Mouse (Mus musculus) limb, embryonic 14.5 days (tissue): ENCODE data around the gene Rad51b. TPM values are rescaled to one million over a fixed set of nuclear protein-coding genes. Genes with fewer than 3 reads are reported as not detected.
A peak's percentile ranks its signal among the peaks of the same experiment; 100 is the strongest.

ENCODE experiments used
- ATAC-seq: fragments of 200-750 bp; cut with Nextera tagmentation; 2 replicates; pipeline ENCODE4 v1.8.0; 2017; ENCODE audit warnings: low read depth, moderate number of reproducible peaks, moderate TSS enrichment; ENCODE audit not compliant: low FRiP score
- DNase-seq: peaks from one replicate; pipeline ENCODE4 v3.0.0-alpha.2; 2015; ENCODE audit warnings: low spot score
- H3K27ac ChIP-seq: fragments of 300-500 bp; sonication (generic); replicated peaks from 2 replicates; pipeline ENCODE4 v1.5.1; 2014; ENCODE audit warnings: low read depth, mild to moderate bottlenecking, low read length, moderate library complexity, mixed read lengths
- H3K27me3 ChIP-seq: fragments of 300-500 bp; sonication (generic); 2 replicates; pipeline ENCODE4 v1.6.1; 2014; ENCODE audit warnings: low read length, mixed read lengths; ENCODE audit not compliant: control insufficient read depth, insufficient read depth
- H3K36me3 ChIP-seq: fragments of 300-500 bp; sonication (generic); 2 replicates; pipeline ENCODE4 v1.6.1; 2014; ENCODE audit warnings: mild to moderate bottlenecking, low read length, moderate library complexity, mixed read lengths; ENCODE audit not compliant: control insufficient read depth, insufficient read depth
- H3K4me1 ChIP-seq: fragments of 300-500 bp; sonication (generic); 2 replicates; pipeline ENCODE4 v1.6.1; 2014; ENCODE audit warnings: antibody characterized with exemption, low read length, mixed read lengths; ENCODE audit not compliant: control insufficient read depth, insufficient read depth
- H3K4me2 ChIP-seq: fragments of 300-500 bp; sonication (generic); replicated peaks from 2 replicates; pipeline ENCODE4 v1.6.1; 2014; ENCODE audit warnings: low read depth, mild to moderate bottlenecking, low read length, moderate library complexity; ENCODE audit not compliant: severe bottlenecking
- H3K4me3 ChIP-seq: fragments of 300-500 bp; sonication (generic); replicated peaks from 2 replicates; pipeline ENCODE4 v1.5.1; 2014; ENCODE audit warnings: low read length
- H3K9ac ChIP-seq: fragments of 300-500 bp; sonication (generic); 2 replicates; pipeline ENCODE4 v1.6.1; 2014; ENCODE audit warnings: mild to moderate bottlenecking, low read depth, low read length, moderate library complexity; ENCODE audit not compliant: severe bottlenecking
- H3K9me3 ChIP-seq: fragments of 300-500 bp; sonication (generic); 2 replicates; pipeline ENCODE4 v1.6.1; 2016; ENCODE audit warnings: low read length; ENCODE audit not compliant: control insufficient read depth
- POLR2A ChIP-seq: fragments of 200-500 bp; IDR thresholded peaks from 2 replicates; pipeline ENCODE4 v1.8.0; 2012; ENCODE audit warnings: inconsistent platforms, mild to moderate bottlenecking, moderate library complexity, borderline replicate concordance; ENCODE audit not compliant: insufficient read depth, insufficient read length; ENCODE audit errors: extremely low read depth
- WGBS: fragments of 180-500 bp; shearing (Covaris S2); extraction: QIAGEN DNeasy Blood & Tissue Kit; methylation state at CpG from one replicate; pipeline ENCODE4 v1.1.7; 2014; 5-methylcytosine and 5-hydroxymethylcytosine counted together
- polyA plus RNA-seq, 2 experiments: library from polyadenylated mRNA; depleted of rRNA in 1 of 2; stranded (reverse) in 1 of 2; unstranded in 1 of 2; fragments of >200 nt; fragmentation: Nextera tagmentation in 1 of 2; extraction: Ambion mirVana in 1 of 2; gene quantifications; 2 replicates each; pipeline versions ENCODE4 v1.2.1 to v1.2.3; 2012 to 2014

The Rad51b gene
- polyA plus RNA-seq, 2 experiments, result 3.2 to 5.7 TPM

DNA sequence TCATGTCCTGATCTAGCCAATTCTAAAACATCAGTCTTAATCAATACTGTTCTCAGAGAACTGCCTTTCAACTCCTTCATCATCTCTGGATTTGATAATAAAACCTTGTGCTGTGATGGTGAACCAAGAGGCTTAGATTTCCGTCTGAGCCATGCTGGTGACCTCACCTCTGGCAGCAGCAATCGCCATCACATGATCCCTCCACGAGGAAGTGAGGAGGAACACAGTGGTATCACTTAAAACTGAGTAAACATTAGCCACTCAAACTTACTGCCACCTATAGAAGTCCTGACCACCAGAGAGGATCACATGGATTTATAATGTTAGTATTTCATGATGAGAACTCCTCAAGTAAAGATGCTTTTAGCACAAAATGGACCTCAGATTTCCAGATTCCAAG, 248.0 kb downstream of the Rad51b start:
- no peak for TF ChIP-seq POLR2A
- H3K4me3 ChIP-seq, result no peak overlapping the region
- no peak overlapping the region for H3K4me2 ChIP-seq
- H3K27ac ChIP-seq, result no peak overlapping the region
- ATAC-seq (no peak), DNase-seq (no peak)
- H3K27me3 ChIP-seq, result no peaks in the 10 kb centered on the region
- no peak overlapping the region for H3K9ac ChIP-seq
- no peaks in the 10 kb centered on the region for H3K36me3 ChIP-seq
- peaks cover 11% of the 10 kb centered on the region for H3K4me1 ChIP-seq
- WGBS, result 56% methylated on average over 3 of the region's 3 CpGs
- no peaks in the 10 kb centered on the region for H3K9me3 ChIP-seq

DNA sequence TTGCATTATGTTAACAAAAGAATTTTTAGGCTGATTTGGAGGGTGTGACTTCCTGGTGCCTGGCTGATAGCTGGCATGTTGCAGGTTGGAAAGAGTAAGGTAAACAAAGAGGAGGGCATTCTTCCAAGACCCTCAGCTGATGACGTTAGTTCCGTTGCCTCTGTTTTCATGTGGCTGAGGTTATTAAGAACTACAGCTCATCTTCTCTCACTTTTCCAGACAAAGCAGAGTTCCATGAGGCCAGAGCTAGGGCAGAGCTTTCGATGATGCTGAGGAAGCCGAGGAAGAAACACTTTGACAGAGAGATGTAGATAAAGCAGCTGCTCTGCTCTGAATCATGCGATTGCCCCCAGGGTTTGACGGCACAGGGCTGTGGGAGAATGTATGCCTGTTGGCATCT, 250.5 kb downstream of the Rad51b start:
- no peak overlapping the region for H3K4me2 ChIP-seq

DNA sequence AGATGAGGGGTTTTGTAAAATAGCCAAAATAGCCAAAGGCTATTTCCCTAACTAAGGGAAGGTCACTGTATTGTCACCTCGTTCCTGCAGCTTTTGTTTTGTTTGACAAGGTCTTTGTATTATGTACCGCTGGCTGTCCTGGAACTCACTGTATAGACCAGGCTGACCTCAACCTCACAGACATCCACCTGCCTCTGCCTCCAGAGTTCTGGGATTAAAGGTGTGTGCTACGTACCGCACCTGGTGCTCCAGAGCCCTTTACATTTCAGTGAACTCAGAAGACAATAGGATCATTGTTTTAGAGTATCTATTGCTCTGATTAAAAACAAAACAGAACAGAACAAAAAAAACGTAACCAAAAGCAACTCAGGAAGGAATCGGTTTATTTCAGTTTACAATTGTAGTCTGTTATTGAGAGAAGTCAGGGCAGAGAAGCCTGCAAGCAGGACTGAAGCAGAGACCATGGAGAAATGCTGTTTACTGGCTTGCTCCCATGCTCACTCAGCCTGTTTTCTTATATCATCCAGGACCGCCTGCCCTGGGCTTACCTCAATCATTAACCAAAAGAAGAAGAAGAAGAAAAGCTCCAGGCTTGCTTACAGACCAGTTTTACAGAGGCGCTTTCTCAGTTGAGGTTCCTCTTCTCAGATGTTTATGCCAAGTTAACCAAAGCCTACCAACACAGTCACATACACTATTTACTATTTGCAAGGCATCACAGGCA, 251.7 kb downstream of the Rad51b start:
- no peak for TF ChIP-seq POLR2A
- H3K9me3 ChIP-seq, result no peaks in the 10 kb centered on the region
- H3K9ac ChIP-seq, result no peak overlapping the region
- H3K27ac ChIP-seq, result no peak overlapping the region
- no peak overlapping the region for H3K4me3 ChIP-seq
- H3K4me1 ChIP-seq, result peaks cover 12% of the 10 kb centered on the region
- no peaks in the 10 kb centered on the region for H3K27me3 ChIP-seq
- no peak for DNase-seq
- H3K4me2 ChIP-seq, result no peak overlapping the region
- no peak for ATAC-seq
- H3K36me3 ChIP-seq, result no peaks in the 10 kb centered on the region
- 83% methylated on average over 8 of the region's 8 CpGs for WGBS

More for the DNA sequence above, 250.5 kb downstream of the Rad51b start:
- no peaks in the 10 kb centered on the region for H3K9me3 ChIP-seq
- H3K4me3 ChIP-seq, result no peak overlapping the region
- no peaks in the 10 kb centered on the region for H3K36me3 ChIP-seq
- DNase-seq (no peak), ATAC-seq (no peak)
- WGBS, result 51% methylated on average over 6 of the region's 6 CpGs
- no peak overlapping the region for H3K27ac ChIP-seq
- TF ChIP-seq POLR2A, result no peak
- no peak overlapping the region for H3K9ac ChIP-seq
- H3K27me3 ChIP-seq, result no peaks in the 10 kb centered on the region
- H3K4me1 ChIP-seq, result peaks cover 12% of the 10 kb centered on the region

DNA sequence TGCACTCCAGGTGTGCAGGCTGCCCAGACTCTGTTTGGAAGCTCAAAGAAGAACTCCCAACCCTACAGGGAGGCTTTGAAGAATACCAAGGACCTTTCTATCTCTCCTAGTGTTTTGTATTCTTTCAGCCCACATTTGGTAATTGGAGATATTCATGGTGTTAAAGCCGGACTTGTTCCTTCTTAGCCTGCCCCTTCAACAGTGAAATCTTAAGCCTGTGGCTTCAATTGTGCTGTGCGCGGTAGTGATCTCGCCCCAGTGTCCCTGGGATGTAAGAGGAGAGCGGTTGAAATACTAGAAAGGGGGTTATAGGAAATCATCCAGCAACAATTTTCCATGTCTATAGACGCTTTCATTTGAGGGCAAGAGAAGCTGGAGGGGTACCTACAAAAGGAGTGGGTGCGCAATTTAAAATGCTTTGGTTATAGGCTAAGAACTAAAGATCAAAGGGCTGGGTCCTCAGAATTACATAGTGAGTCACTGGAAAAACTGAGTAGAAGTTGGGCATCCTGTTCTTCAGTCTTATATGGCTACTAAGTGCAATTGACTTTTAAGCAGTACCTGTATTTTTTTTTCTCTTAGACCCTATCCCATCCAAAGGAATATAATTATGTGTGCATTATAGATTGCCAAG, 253.1 kb downstream of the Rad51b start:
- peaks cover 10% of the 10 kb centered on the region for H3K4me1 ChIP-seq
- H3K27ac ChIP-seq, result peak overlapping the region; percentile 55; the same call in 1 of the 2 replicates
- H3K4me2 ChIP-seq, result no peak overlapping the region
- H3K9me3 ChIP-seq, result no peaks in the 10 kb centered on the region
- no peak overlapping the region for H3K9ac ChIP-seq
- 80% methylated on average over 7 of the region's 7 CpGs for WGBS
- no peaks in the 10 kb centered on the region for H3K27me3 ChIP-seq
- DNase-seq (no peak), ATAC-seq (no peak)
- H3K36me3 ChIP-seq, result no peaks in the 10 kb centered on the region
- TF ChIP-seq POLR2A, result no peak
- H3K4me3 ChIP-seq, result no peak overlapping the region

DNA sequence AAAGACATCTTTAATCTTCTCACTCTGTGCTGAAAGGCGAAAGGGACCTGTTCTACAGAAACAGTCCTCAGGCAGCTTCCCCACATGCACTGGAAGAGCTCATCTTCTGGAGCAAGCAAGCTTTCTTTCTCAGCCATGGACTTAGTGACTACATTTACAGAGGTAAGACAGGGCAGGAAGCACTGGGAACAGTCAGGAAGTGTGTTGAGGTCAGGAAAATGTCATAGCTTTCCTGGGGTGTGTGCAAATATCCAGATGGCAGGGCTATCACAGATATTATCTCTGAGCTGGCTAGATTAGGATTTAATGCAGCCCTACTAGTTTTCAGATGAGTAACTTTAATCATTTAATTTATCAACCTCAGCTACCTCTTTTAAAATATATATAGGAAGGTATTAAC, 254.2 kb downstream of the Rad51b start:
- H3K9ac ChIP-seq, result no peak overlapping the region
- 82% methylated on average over 1 of the region's 1 CpGs for WGBS
- H3K36me3 ChIP-seq, result no peaks in the 10 kb centered on the region
- H3K27ac ChIP-seq, result no peak overlapping the region
- DNase-seq (no peak), ATAC-seq (no peak)
- no peaks in the 10 kb centered on the region for H3K27me3 ChIP-seq
- peaks cover 10% of the 10 kb centered on the region for H3K4me1 ChIP-seq
- H3K9me3 ChIP-seq, result no peaks in the 10 kb centered on the region
- no peak overlapping the region for H3K4me2 ChIP-seq
- no peak overlapping the region for H3K4me3 ChIP-seq
- TF ChIP-seq POLR2A, result no peak
